Mouse (Mus musculus) hindbrain, embryonic 12.5 days (tissue): ENCODE data around the gene Pdpk1. TPM values are rescaled to one million over a fixed set of nuclear protein-coding genes. Genes with fewer than 3 reads are reported as not detected.

ENCODE experiments used
- ATAC-seq: fragments of 200-750 bp; cut with Nextera tagmentation; 2 replicates; pipeline ENCODE4 v1.8.0; 2017; ENCODE audit warnings: moderate TSS enrichment; ENCODE audit not compliant: low FRiP score
- H3K27ac ChIP-seq: fragments of 300-500 bp; sonication (generic); 2 replicates; pipeline ENCODE4 v1.5.1; 2016; ENCODE audit warnings: mild to moderate bottlenecking
- H3K27me3 ChIP-seq: fragments of 300-500 bp; sonication (generic); 2 replicates; pipeline ENCODE4 v1.6.1; 2016; ENCODE audit warnings: mild to moderate bottlenecking
- H3K36me3 ChIP-seq: fragments of 300-500 bp; sonication (generic); 2 replicates; pipeline ENCODE4 v1.6.1; 2016; ENCODE audit warnings: mild to moderate bottlenecking
- H3K4me1 ChIP-seq: fragments of 300-500 bp; sonication (generic); 2 replicates; pipeline ENCODE4 v1.6.1; 2016
- H3K4me2 ChIP-seq: fragments of 300-500 bp; sonication (generic); replicated peaks from 2 replicates; pipeline ENCODE4 v1.6.1; 2016; ENCODE audit warnings: mild to moderate bottlenecking
- H3K4me3 ChIP-seq: fragments of 300-500 bp; sonication (generic); 2 replicates; pipeline ENCODE4 v1.5.1; 2016; ENCODE audit warnings: mild to moderate bottlenecking
- H3K9ac ChIP-seq: fragments of 300-500 bp; sonication (generic); 2 replicates; pipeline ENCODE4 v1.6.1; 2016; ENCODE audit warnings: mild to moderate bottlenecking, moderate library complexity
- H3K9me3 ChIP-seq: fragments of 300-500 bp; sonication (generic); replicated peaks from 2 replicates; pipeline ENCODE4 v1.6.1; 2016; ENCODE audit warnings: mild to moderate bottlenecking
- WGBS: fragments of 180-500 bp; shearing (Covaris S2); methylation state at CpG from one replicate; pipeline ENCODE4 v1.1.7; 2016; 5-methylcytosine and 5-hydroxymethylcytosine counted together
- polyA plus RNA-seq: library from polyadenylated mRNA; unstranded; fragments of >200 nt; fragmentation: Nextera tagmentation; extraction: Ambion mirVana; gene quantifications from 2 replicates; pipeline ENCODE4 v1.2.1, GENCODE M21; 2016

The Pdpk1 gene
- polyA plus RNA-seq, 1 experiment from 2014 or later = 55.2 TPM

- H3K27ac ChIP-seq = no peak overlapping the region
- H3K9me3 ChIP-seq = no peaks in the 10 kb centered on the region
- no peaks in the 10 kb centered on the region for H3K27me3 ChIP-seq
- whole genome bisulfite sequencing = 96% methylated on average over 14 of the region's 14 CpGs
- H3K36me3 ChIP-seq = peaks cover 88% of the 10 kb centered on the region
- no peak overlapping the region for H3K4me3 ChIP-seq
- H3K4me1 ChIP-seq = no peaks in the 10 kb centered on the region
- no peak overlapping the region for H3K4me2 ChIP-seq
- H3K9ac ChIP-seq = no peak overlapping the region
- no peak for ATAC-seq
Observed at GRCm38 (mm10) chr17:24056636-24057625, 93.8 kb downstream of the Pdpk1 start.

- no peak overlapping the region for H3K4me3 ChIP-seq
- H3K9me3 ChIP-seq = no peaks in the 10 kb centered on the region
- no peaks in the 10 kb centered on the region for H3K27me3 ChIP-seq
- whole genome bisulfite sequencing = 95% methylated on average over 8 of the region's 8 CpGs
- no peaks in the 10 kb centered on the region for H3K4me1 ChIP-seq
- H3K27ac ChIP-seq = no peak overlapping the region
- no peak overlapping the region for H3K4me2 ChIP-seq
- H3K9ac ChIP-seq = no peak overlapping the region
- ATAC-seq = no peak
- peaks cover 68% of the 10 kb centered on the region for H3K36me3 ChIP-seq
Observed at GRCm38 (mm10) chr17:24049008-24049407, 101.7 kb downstream of the Pdpk1 start.

- no peak for ATAC-seq
- no peak overlapping the region for H3K9ac ChIP-seq
- H3K27ac ChIP-seq = no peak overlapping the region
- no peak overlapping the region for H3K4me2 ChIP-seq
- no peaks in the 10 kb centered on the region for H3K27me3 ChIP-seq
- H3K9me3 ChIP-seq = no peaks in the 10 kb centered on the region
- no peaks in the 10 kb centered on the region for H3K4me1 ChIP-seq
- WGBS = 90% methylated on average over 5 of the region's 5 CpGs
- peaks cover 59% of the 10 kb centered on the region for H3K36me3 ChIP-seq
- H3K4me3 ChIP-seq = no peak overlapping the region
Observed at GRCm38 (mm10) chr17:24048053-24048452, 102.7 kb downstream of the Pdpk1 start.

GRCm38 (mm10) chr17:24046026-24046425, 104.7 kb downstream of the Pdpk1 start:
- H3K27me3 ChIP-seq = no peaks in the 10 kb centered on the region
- peaks cover 40% of the 10 kb centered on the region for H3K36me3 ChIP-seq
- no peak overlapping the region for H3K4me3 ChIP-seq
- H3K4me1 ChIP-seq = no peaks in the 10 kb centered on the region
- H3K4me2 ChIP-seq = no peak overlapping the region
- H3K9me3 ChIP-seq = no peaks in the 10 kb centered on the region
- no peak for ATAC-seq
- H3K9ac ChIP-seq = no peak overlapping the region
- no peak overlapping the region for H3K27ac ChIP-seq
- WGBS = 50% methylated on average over 5 of the region's 5 CpGs

GRCm38 (mm10) chr17:24045608-24046007, 105.1 kb downstream of the Pdpk1 start:
- H3K4me2 ChIP-seq = no peak overlapping the region
- peaks cover 36% of the 10 kb centered on the region for H3K36me3 ChIP-seq
- 83% methylated on average over 10 of the region's 10 CpGs for WGBS

GRCm38 (mm10) chr17:24044482-24044881, 106.2 kb downstream of the Pdpk1 start:
- Histone ChIP-seq H3K4me3 (no peak overlapping the region), H3K9ac (no peak overlapping the region), H3K9me3 (no peaks in the 10 kb centered on the region), H3K27ac (no peak overlapping the region), H3K36me3 (peaks cover 26% of the 10 kb centered on the region), H3K4me1 (no peaks in the 10 kb centered on the region), H3K27me3 (no peaks in the 10 kb centered on the region), H3K4me2 (no peak overlapping the region)
- 72% methylated on average over 5 of the region's 5 CpGs for WGBS
- ATAC-seq = no peak

More at GRCm38 (mm10) chr17:24045608-24046007, 105.1 kb downstream of the Pdpk1 start:
- ATAC-seq = no peak
- Histone ChIP-seq H3K9ac (no peak overlapping the region), H3K4me3 (no peak overlapping the region), H3K4me1 (no peaks in the 10 kb centered on the region), H3K9me3 (no peaks in the 10 kb centered on the region), H3K27me3 (no peaks in the 10 kb centered on the region), H3K27ac (no peak overlapping the region)

GRCm38 (mm10) chr17:24037844-24038243, 112.9 kb downstream of the Pdpk1 start, which contains the start of gene Prss27:
Gene Prss27, plus strand, starts transcription at chr17:24038144.
- Histone ChIP-seq H3K36me3 (no peaks in the 10 kb centered on the region), H3K4me3 (no peak within 1 kb of the TSS), H3K27ac (no peak within 1 kb of the TSS), H3K4me2 (no peak within 1 kb of the TSS), H3K27me3 (no peaks in the 10 kb centered on the region; the same call in 1 of the 2 replicates), H3K4me1 (no peaks in the 10 kb centered on the region), H3K9ac (no peak within 1 kb of the TSS), H3K9me3 (no peaks in the 10 kb centered on the region)
- 79% methylated on average over 4 of the region's 4 CpGs for WGBS
- no peak for ATAC-seq

- H3K9me3 ChIP-seq = no peaks in the 10 kb centered on the region
- H3K4me2 ChIP-seq = no peak overlapping the region
- ATAC-seq = no peak
- H3K4me3 ChIP-seq = no peak overlapping the region
- 83% methylated on average over 13 of the region's 13 CpGs for WGBS
- H3K36me3 ChIP-seq = no peaks in the 10 kb centered on the region
- H3K4me1 ChIP-seq = no peaks in the 10 kb centered on the region
- H3K9ac ChIP-seq = no peak overlapping the region
- H3K27me3 ChIP-seq = no peaks in the 10 kb centered on the region; the same call in 1 of the 2 replicates
- no peak overlapping the region for H3K27ac ChIP-seq
Observed at GRCm38 (mm10) chr17:24037360-24037759, 113.4 kb downstream of the Pdpk1 start.

GRCm38 (mm10) chr17:24036954-24037353, 113.8 kb downstream of the Pdpk1 start:
- H3K4me1 ChIP-seq = no peaks in the 10 kb centered on the region

GRCm38 (mm10) chr17:24035087-24035486, 115.6 kb downstream of the Pdpk1 start:
- Histone ChIP-seq H3K4me1 (no peaks in the 10 kb centered on the region), H3K27ac (no peak overlapping the region), H3K9ac (no peak overlapping the region), H3K9me3 (no peaks in the 10 kb centered on the region), H3K36me3 (no peaks in the 10 kb centered on the region), H3K27me3 (no peaks in the 10 kb centered on the region; the same call in 1 of the 2 replicates), H3K4me2 (no peak overlapping the region), H3K4me3 (no peak overlapping the region)
- no peak for ATAC-seq
- 82% methylated on average over 7 of the region's 7 CpGs for WGBS

More at GRCm38 (mm10) chr17:24036954-24037353, 113.8 kb downstream of the Pdpk1 start:
- Histone ChIP-seq H3K4me2 (no peak overlapping the region), H3K9me3 (no peaks in the 10 kb centered on the region), H3K27me3 (no peaks in the 10 kb centered on the region; the same call in 1 of the 2 replicates), H3K36me3 (no peaks in the 10 kb centered on the region), H3K27ac (no peak overlapping the region), H3K4me3 (no peak overlapping the region), H3K9ac (no peak overlapping the region)
- ATAC-seq = no peak
- WGBS = 63% methylated on average over 6 of the region's 6 CpGs

GRCm38 (mm10) chr17:24030551-24030950, 120.2 kb downstream of the Pdpk1 start:
- no peaks in the 10 kb centered on the region for H3K9me3 ChIP-seq
- no peak for ATAC-seq
- H3K27me3 ChIP-seq = no peaks in the 10 kb centered on the region
- H3K4me2 ChIP-seq = no peak overlapping the region
- no peaks in the 10 kb centered on the region for H3K4me1 ChIP-seq
- no peaks in the 10 kb centered on the region for H3K36me3 ChIP-seq
- H3K9ac ChIP-seq = no peak overlapping the region
- 88% methylated on average over 9 of the region's 22 CpGs for WGBS
- H3K27ac ChIP-seq = no peak overlapping the region
- no peak overlapping the region for H3K4me3 ChIP-seq

- Histone ChIP-seq H3K4me3 (no peak overlapping the region), H3K4me2 (no peak overlapping the region), H3K9me3 (no peaks in the 10 kb centered on the region), H3K9ac (no peak overlapping the region), H3K27me3 (no peaks in the 10 kb centered on the region), H3K36me3 (no peaks in the 10 kb centered on the region), H3K27ac (no peak overlapping the region), H3K4me1 (no peaks in the 10 kb centered on the region)
- ATAC-seq = no peak
- 83% methylated on average over 7 of the region's 7 CpGs for WGBS
Observed at GRCm38 (mm10) chr17:24029477-24029876, 121.2 kb downstream of the Pdpk1 start.
